Mouse (Mus musculus): ENCODE results near the gene Ildr1.

DNA sequence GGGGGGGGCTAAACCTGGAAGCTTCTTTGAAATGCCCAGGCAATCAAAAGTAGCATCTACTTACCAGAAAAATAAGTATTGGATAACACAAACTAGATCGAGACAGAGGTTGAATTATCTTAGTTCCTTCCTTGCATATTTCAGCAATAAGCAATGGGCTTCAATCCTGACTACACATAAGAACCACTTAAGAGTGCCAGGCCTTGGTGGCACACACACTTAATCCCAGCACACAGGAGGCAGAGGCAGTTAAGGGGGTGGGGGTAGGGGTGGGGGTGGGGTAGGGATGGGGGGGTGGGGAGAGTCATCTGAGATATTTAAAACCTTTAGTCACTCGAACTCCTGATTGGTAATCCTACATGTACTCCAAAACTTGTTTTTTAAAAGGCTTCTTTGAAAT lies 77.5 kb downstream of the Ildr1 start:
- TF ChIP-seq CTCF (IDR thresholded peaks at IDR 0.05; ENCODE audit: low read depth, low read length) (no peak), GATA1 (IDR thresholded peaks at IDR 0.05; ENCODE audit: borderline replicate concordance, low read length) (no peak), GATA2 (IDR thresholded peaks at IDR 0.05; ENCODE audit: borderline replicate concordance, low read depth, low read length) (no peak)
